Mouse (Mus musculus) heart, adult 9 months (tissue): Measurements from ENCODE around the gene Adck1.

Source experiments
- DNase-seq, 2 experiments: peaks; one replicate each; pipeline ENCODE4 v3.0.0; 2022; ENCODE audit warnings: low spot score in 2 of 2

Adck1 gene

GRCm38 (mm10) chr12:88473796-88474195 lies 113.4 kb downstream of the Adck1 start:
- no peak for DNase-seq

GRCm38 (mm10) chr12:88475833-88476232 lies 115.5 kb downstream of the Adck1 start:
- DNase-seq, result no peak

- DNase-seq, result no peak
Observed at GRCm38 (mm10) chr12:88476702-88477101, 116.3 kb downstream of the Adck1 start.

GRCm38 (mm10) chr12:88481657-88482056 lies 121.3 kb downstream of the Adck1 start:
- DNase-seq, result no peak

- DNase-seq, result no peak
Observed at GRCm38 (mm10) chr12:88490881-88491280, 130.5 kb downstream of the Adck1 start.
